Mouse (Mus musculus) stomach, postnatal 0 days (tissue): Measurements from ENCODE around the gene Chd9.

Experiments
- CTCF ChIP-seq: IDR thresholded peaks from 2 replicates; pipeline ENCODE4 v1.5.1; 2016; ENCODE audit warnings: antibody characterized with exemption, low read depth, mild to moderate bottlenecking, moderate library complexity
- EP300 ChIP-seq: optimal IDR thresholded peaks from 2 replicates; pipeline ENCODE3; 2016; ENCODE audit warnings: antibody characterized with exemption

DNA sequence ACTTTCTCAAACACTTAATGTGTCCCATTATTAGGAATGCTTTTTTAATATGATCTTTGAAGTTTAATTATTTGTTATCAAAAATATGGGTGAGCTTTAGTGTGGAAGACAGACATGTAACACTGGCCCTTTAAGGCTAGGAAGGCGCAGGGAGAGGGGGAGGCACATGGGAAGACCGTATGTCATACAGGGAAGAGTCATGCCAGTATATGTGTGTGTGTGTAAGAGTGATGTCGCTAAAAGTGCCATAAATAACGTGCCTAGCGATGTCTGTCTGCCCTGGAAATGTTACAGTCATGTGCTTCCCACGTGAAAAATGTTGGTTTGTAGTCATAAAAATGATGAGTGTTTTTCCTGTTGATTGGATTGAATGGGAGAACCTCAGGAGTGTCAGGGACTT is 208.8 kb downstream of the Chd9 start:
- no peak for TF ChIP-seq CTCF
- TF ChIP-seq EP300: no peak
